Mouse (Mus musculus): ENCODE data around the gene Mast4.
A peak's percentile ranks its signal among the peaks of the same experiment; 100 is the strongest.

DNA sequence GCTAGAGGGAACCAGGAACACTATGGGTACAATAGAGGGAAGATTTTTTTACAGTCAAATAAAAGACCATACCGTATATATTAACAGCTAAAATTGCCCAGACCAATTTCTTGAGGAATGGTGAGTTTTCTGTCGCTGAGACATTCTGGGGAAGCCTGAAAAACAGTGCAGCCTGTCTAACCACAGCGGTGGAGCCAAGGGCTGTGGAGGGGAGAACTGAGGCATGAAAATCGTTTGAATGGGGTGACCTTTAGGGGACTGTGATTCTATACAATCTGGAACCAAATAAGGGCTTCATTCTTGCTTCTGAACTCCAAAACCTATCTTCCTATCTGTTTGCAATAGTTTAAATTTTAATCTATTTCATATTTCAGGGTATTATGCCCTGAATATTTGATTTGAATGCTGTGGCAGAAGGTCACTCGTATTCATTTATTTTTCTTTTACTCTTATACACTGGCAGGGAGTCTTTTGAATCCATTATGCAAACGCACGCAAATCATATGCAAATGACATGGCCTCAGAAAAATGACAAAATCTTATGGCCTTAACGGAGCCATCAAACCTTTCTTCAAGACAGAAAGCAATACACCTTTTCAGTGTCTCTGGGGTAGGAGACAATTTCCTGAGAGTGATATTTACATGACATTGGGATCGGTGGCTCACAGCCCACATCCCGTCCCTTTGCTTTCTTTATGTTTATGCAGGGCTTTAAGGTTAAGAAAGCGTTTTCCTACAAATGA, 642.7 kb downstream of the Mast4 start:
- TF ChIP-seq MXI1 (IDR thresholded peaks at IDR 0.05; ENCODE audit: low read depth, low read length) = no peak
- TF ChIP-seq POLR2A (IDR thresholded peaks at IDR 0.05; ENCODE audit: low read depth, low read length) = peak; percentile 33; the same call in 1 of the 2 replicates
- TF ChIP-seq ELF1 (IDR thresholded peaks at IDR 0.05; ENCODE audit: low read depth, low read length) = no peak
- no peak for TF ChIP-seq HCFC1 (IDR thresholded peaks at IDR 0.05; ENCODE audit: low read depth, low read length)
- TF ChIP-seq EP300 (IDR thresholded peaks at IDR 0.05; ENCODE audit: low read length) = peak; percentile 51; the same call in 1 of the 2 replicates
- TF ChIP-seq TBP (conservative IDR thresholded peaks at IDR 0.05; ENCODE audit: low read depth, low read length) = peak; percentile 92
- 0 out of 2 replicates have a peak, but pooled peaks have one; percentile 24 for TF ChIP-seq MAX (IDR thresholded peaks at IDR 0.05; ENCODE audit: low read length)
- no peak for TF ChIP-seq MAFK (IDR thresholded peaks at IDR 0.05; ENCODE audit: insufficient replicate concordance, low read length)
- TF ChIP-seq CTCF (conservative IDR thresholded peaks at IDR 0.05 in 1 of 2, IDR thresholded peaks at IDR 0.05 in 1 of 2; ENCODE audit: low read depth in 2 of 2, low read length in 2 of 2) = no peak
- TF ChIP-seq ZMIZ1 (IDR thresholded peaks at IDR 0.05; ENCODE audit: low read depth, low read length) = 0 out of 2 replicates have a peak, but pooled peaks have one; percentile 2
- TF ChIP-seq RCOR1 (conservative IDR thresholded peaks at IDR 0.05; ENCODE audit: low read depth, low read length) = no peak
- no peak for TF ChIP-seq MAZ (IDR thresholded peaks at IDR 0.05; ENCODE audit: low read depth, low read length)
- peak; percentile 30; the same call in 1 of the 2 replicates for TF ChIP-seq IRF4 (IDR thresholded peaks at IDR 0.05; ENCODE audit: low read depth, low read length)
- no peak for TF ChIP-seq E2F4 (IDR thresholded peaks at IDR 0.05; ENCODE audit: insufficient replicate concordance, low read depth, low read length)

Data from CH12.LX (cell line).